Mouse (Mus musculus) monocyte, adult 2 months (primary cell): ENCODE results near the gene Ptprg.

Source experiments
- DNase-seq, 2 experiments: peaks; one replicate each; pipeline ENCODE4 v3.0.0; 2022; ENCODE audit warnings: low spot score in 2 of 2, low read depth in 1 of 2

Ptprg gene

GRCm38 (mm10) chr14:11564456-11564855, 11.1 kb downstream of the Ptprg start:
- no peak for DNase-seq

DNA sequence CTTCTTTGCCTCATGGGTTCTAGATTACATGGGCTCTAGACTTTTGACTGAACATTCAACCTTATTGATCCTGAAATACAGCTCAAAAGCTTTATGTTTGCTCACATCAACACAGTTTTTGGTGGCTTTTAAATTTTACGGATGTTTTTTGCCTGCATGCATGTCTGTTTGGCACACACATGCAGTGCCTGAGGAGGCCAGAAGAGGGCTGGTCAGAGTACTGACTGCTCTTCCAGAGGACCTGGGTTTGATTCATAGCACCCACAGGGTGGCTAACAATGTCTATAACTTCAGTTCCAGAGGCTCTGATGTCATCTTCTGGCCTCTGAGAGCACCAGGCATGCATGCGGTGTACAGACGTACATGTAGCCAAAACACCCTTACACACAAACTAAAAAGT, 12.0 kb downstream of the Ptprg start:
- no peak for DNase-seq

GRCm38 (mm10) chr14:11569734-11570133, 16.4 kb downstream of the Ptprg start:
- no peak for DNase-seq

DNA sequence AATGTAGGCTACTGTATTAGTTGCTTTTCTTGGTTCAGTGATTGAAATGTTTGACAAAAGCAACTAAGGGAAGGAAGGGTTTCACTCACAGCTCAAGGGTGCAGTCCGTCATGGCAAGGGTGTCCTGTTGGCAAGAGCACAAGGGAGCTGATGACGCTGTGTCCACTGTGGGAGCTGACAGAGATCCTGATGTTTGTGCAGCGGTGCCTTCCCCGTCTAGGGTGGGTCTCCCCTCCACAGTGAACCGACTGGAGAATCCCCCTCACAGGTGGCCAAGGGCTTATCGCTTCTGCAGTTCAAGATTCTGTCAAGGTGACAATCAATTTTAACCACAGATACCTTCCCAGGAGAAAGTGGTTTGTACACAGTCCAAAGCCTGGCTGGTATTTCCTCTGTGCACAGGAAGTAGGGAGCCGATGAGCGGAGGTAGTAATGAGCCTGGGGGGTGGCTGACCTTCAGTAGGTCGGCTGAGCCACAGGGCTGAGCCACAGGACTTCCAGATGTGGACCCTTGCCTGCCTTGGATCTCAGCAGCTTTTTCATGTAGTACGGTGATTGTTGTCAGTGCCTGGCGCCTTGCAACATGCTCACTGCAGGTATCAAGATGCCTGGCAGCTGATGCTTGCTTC, 18.5 kb downstream of the Ptprg start:
- DNase-seq = no peak

DNA sequence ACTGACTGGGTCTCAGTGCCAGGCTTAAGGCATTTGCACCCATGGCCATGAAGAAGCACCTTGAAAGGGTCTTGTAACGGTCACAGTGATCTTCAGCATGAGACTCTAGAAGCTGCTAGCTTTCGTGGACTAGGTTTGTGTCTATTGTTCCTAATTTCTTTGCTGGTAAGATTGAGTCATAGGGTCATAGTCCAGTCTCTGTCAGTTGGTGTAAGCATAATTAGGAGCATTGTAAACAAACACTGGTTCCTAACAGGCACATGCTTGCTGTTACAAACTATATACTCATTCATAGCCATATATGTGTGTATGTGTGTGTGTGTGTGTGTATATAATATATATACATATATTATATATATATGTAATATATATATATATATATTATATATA, 19.1 kb downstream of the Ptprg start:
- no peak for DNase-seq

DNA sequence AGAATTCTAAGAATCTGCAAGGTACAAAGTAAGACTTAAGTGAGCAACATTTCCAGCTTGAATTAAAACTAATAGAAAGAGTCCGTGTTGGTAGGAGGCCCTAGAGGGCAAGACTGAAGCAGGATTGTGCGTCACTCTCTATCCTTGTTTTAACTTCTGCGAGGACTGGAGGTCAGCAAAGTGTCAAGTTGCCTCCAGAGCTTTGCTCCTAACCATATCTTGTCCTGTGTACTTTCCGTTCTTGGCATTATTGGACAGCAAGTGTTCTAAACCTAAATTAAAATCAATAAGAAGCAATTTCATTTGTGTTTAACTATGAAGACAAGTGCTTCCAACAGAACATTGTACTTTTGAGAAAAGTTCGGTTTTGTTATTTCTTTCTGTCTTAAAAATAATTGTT, 20.4 kb downstream of the Ptprg start:
- DNase-seq = no peak

GRCm38 (mm10) chr14:11577276-11577909, 24.1 kb downstream of the Ptprg start:
- DNase-seq = no peak

- no peak for DNase-seq
Observed at GRCm38 (mm10) chr14:11577910-11578309, 24.6 kb downstream of the Ptprg start.

GRCm38 (mm10) chr14:11578492-11578967, 25.2 kb downstream of the Ptprg start:
- DNase-seq = no peak

DNA sequence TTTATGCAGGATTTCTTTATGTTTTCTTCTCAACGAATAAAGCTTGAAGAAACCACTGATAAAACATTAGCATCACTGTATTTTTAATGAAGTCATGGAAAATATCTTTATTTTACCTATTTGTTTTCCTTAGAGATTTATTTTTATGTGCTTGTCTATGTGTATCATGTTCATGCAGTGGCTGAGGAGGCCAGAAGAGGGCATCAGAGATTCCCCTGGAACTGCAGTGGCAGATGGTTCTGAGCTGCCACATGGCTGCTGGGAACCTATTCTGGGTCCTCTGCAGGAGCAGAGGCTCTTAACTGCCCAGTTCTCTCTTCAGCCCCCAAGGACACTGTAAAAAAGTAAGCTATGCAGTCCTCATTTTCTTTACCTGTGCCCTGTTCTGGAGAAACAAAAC, 26.6 kb downstream of the Ptprg start:
- DNase-seq = no peak

DNA sequence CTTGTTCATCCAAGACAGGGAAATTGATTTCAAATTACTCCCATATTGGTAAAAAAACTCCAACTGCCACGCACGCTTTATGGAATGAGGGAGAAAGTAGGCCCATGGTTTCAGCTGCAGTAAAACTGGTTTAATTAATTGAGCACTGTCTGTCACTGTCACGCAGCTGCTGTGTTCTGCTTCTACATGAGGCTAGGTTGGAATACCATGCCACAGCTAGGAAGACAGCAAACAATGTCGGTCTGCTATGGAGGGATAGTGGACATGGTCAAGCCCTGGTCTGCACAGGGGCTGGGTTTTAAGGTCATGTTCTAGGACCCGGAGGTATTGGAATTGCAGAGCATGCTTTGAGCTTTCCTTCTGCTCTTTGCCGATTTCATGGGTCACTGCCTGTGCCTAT, 30.9 kb downstream of the Ptprg start:
- no peak for DNase-seq

- no peak for DNase-seq
Observed at GRCm38 (mm10) chr14:11584929-11585633, 31.7 kb downstream of the Ptprg start.

DNA sequence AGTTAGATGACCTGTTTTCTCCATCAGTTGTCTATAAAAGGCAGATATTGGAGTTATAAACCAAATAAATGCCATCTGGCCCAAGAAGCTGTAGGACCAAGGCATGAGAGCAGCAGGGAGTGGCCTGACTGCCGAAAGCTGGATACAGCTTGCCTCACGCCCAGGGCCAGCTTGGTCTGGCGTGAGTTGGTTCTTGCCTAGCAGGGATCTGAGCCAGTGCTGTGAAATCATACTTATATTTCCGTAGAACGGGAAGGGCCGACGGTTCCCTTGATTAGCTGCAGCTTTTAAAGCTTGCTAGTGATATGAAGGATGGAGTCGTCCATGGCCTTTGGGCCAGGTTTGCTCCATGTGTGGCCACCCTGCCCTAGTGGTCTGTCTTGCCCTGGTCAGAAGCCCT, 37.1 kb downstream of the Ptprg start:
- DNase-seq = no peak

DNA sequence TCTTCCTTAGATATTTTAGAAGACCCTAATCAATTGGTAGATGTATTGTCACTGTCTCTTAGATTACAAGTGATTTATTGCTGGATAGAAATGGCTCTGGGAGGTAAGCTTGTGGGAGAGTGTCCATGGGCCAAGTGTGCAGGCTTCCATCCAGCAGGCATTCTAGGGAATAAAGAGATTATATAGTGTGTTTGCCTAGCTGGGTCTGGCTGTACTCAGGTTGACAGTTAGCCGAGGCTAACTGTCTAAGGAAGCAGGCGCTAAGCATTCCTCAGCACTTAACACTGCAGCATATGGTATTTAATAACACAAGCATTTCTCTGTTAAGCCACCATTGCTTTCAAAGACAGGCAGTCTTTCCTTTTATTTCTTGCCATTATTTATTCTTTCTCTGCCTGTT, 39.3 kb downstream of the Ptprg start:
- no peak for DNase-seq

GRCm38 (mm10) chr14:11594336-11594735, 41.0 kb downstream of the Ptprg start:
- DNase-seq = no peak

- DNase-seq = no peak
Observed at GRCm38 (mm10) chr14:11604133-11604865, 51.0 kb downstream of the Ptprg start.

GRCm38 (mm10) chr14:11608366-11608765, 55.0 kb downstream of the Ptprg start:
- DNase-seq = no peak

- no peak for DNase-seq
Observed at GRCm38 (mm10) chr14:11609857-11610582, 56.7 kb downstream of the Ptprg start.

DNA sequence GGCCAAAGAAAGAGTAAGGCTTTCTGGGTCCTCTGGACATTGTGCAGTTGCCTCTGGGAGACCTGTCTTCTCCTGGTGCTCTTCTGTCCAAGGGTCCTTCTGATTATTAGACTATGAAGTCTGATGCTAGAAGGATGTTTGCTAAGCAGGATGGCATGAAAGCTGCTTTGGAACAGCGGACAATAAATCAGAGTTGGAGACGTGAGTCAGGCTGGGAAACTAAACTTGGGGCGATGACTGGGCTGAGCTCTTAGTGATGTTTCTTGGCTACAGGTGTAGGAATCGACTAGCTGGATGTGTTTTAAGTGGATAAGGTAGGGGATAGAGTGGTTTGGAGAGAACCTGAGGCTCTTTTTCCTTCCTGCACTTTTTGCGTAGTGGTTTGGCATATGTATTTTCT, 59.1 kb downstream of the Ptprg start:
- no peak for DNase-seq

GRCm38 (mm10) chr14:11613146-11613545, 59.8 kb downstream of the Ptprg start:
- no peak for DNase-seq

- no peak for DNase-seq
Observed at GRCm38 (mm10) chr14:11615697-11616096, 62.4 kb downstream of the Ptprg start.
